Mouse (Mus musculus) cerebellum, adult (tissue): ENCODE measurements around the gene Xkr7.

Experiments used
- ATAC-seq: cut with Nextera tagmentation; 2 replicates; pipeline ENCODE4 v1.9.2; 2017; ENCODE audit warnings: mild to moderate bottlenecking, moderate library complexity, mixed read lengths; ENCODE audit not compliant: insufficient number of reproducible peaks, low FRiP score, low TSS enrichment

Xkr7 gene

GRCm38 (mm10) chr2:153032083-153032842, 611 bp downstream of the Xkr7 start:
- peak; percentile 8; the same call in 1 of the 2 replicates for ATAC-seq

- ATAC-seq: no peak
Observed at GRCm38 (mm10) chr2:153032973-153033372, 1.3 kb downstream of the Xkr7 start.

- ATAC-seq: no peak
Observed at GRCm38 (mm10) chr2:153033545-153034230, 2.0 kb downstream of the Xkr7 start.

- ATAC-seq: no peak
Observed at GRCm38 (mm10) chr2:153036690-153037089, 5.0 kb downstream of the Xkr7 start.

- ATAC-seq: no peak
Observed at GRCm38 (mm10) chr2:153043886-153044285, 12.2 kb downstream of the Xkr7 start.

- 0 out of 2 replicates have a peak, but pooled peaks have one; percentile 4 for ATAC-seq
Observed at GRCm38 (mm10) chr2:153045884-153046299, 14.2 kb downstream of the Xkr7 start.

GRCm38 (mm10) chr2:153047828-153048465, 16.3 kb downstream of the Xkr7 start:
- no peak for ATAC-seq

GRCm38 (mm10) chr2:153049288-153049996, 17.8 kb downstream of the Xkr7 start:
- ATAC-seq: peak; percentile 78

GRCm38 (mm10) chr2:153049997-153050358, 18.3 kb downstream of the Xkr7 start:
- ATAC-seq: no peak

GRCm38 (mm10) chr2:153051095-153051494, 19.4 kb downstream of the Xkr7 start:
- ATAC-seq: no peak

- no peak for ATAC-seq
Observed at GRCm38 (mm10) chr2:153051537-153051936, 19.9 kb downstream of the Xkr7 start.

- ATAC-seq: no peak
Observed at GRCm38 (mm10) chr2:153052700-153053351, 21.2 kb downstream of the Xkr7 start.

GRCm38 (mm10) chr2:153053896-153054295, 22.2 kb downstream of the Xkr7 start:
- ATAC-seq: no peak

GRCm38 (mm10) chr2:153055270-153055920, 23.7 kb downstream of the Xkr7 start:
- no peak for ATAC-seq

- no peak for ATAC-seq
Observed at GRCm38 (mm10) chr2:153058365-153058764, 26.7 kb downstream of the Xkr7 start.

- ATAC-seq: no peak
Observed at GRCm38 (mm10) chr2:153060216-153060615, 28.6 kb downstream of the Xkr7 start.

GRCm38 (mm10) chr2:153063394-153063793, 31.7 kb downstream of the Xkr7 start:
- no peak for ATAC-seq

- ATAC-seq: no peak
Observed at GRCm38 (mm10) chr2:153064190-153064970, 32.7 kb downstream of the Xkr7 start.
